Mouse (Mus musculus): ENCODE results near the gene Fam13c.

GRCm38 (mm10) chr10:70447787-70448186, 7.5 kb downstream of the Fam13c start:
- TF ChIP-seq POLR2A (IDR thresholded peaks at IDR 0.05; ENCODE audit: extremely low read depth, insufficient read depth, low read length): no peak
- TF ChIP-seq CTCF (IDR thresholded peaks at IDR 0.05; ENCODE audit: low read depth, low read length): no peak

Measured in liver, adult 2 months (tissue).